Mouse (Mus musculus): ENCODE measurements around the gene Olfr221. TPM values are rescaled to one million over a fixed set of nuclear protein-coding genes. Genes with fewer than 3 reads are reported as not detected.

Olfr221 gene
- polyA plus RNA-seq, 1 experiment from 2014 or later: not detected

- H3K4me1 ChIP-seq (replicated peaks; ENCODE audit: control insufficient read depth, insufficient read depth, low read length): peaks cover 16% of the 10 kb centered on the region
- DNase-seq (ENCODE audit: low spot score) (peak; percentile 28), ATAC-seq (replicated peaks; ENCODE audit: low FRiP score) (no peak)
- H3K4me2 ChIP-seq: no peak overlapping the region
- WGBS: 76% methylated on average over 6 of the region's 6 CpGs
- H3K9me3 ChIP-seq (ENCODE audit: control insufficient read depth, low read length): no peaks in the 10 kb centered on the region
- H3K27me3 ChIP-seq (replicated peaks; ENCODE audit: control insufficient read depth, insufficient read depth, low read length): 0 out of 2 replicates have a peak, but pooled peaks cover 3% of the 10 kb centered on the region
- peaks cover 36% of the 10 kb centered on the region for H3K36me3 ChIP-seq (ENCODE audit: control insufficient read depth, insufficient read depth, low read length)
- H3K9ac ChIP-seq (ENCODE audit: low read depth, low read length): no peak overlapping the region
- no peak overlapping the region for H3K27ac ChIP-seq (ENCODE audit: low read depth, low read length)
- H3K4me3 ChIP-seq (ENCODE audit: low read depth, low read length): no peak overlapping the region
Measured at GRCm38 (mm10) chr14:52005616-52006015, 36.6 kb downstream of the Olfr221 start.

- Histone ChIP-seq H3K4me3 (ENCODE audit: low read depth, low read length) (no peak overlapping the region), H3K36me3 (ENCODE audit: control insufficient read depth, insufficient read depth, low read length) (peaks cover 37% of the 10 kb centered on the region), H3K27ac (ENCODE audit: low read depth, low read length) (no peak overlapping the region), H3K4me1 (replicated peaks; ENCODE audit: control insufficient read depth, insufficient read depth, low read length) (peaks cover 11% of the 10 kb centered on the region), H3K9ac (ENCODE audit: low read depth, low read length) (no peak overlapping the region), H3K27me3 (replicated peaks; ENCODE audit: control insufficient read depth, insufficient read depth, low read length) (0 out of 2 replicates have a peak, but pooled peaks cover 3% of the 10 kb centered on the region), H3K9me3 (ENCODE audit: control insufficient read depth, low read length) (no peaks in the 10 kb centered on the region), H3K4me2 (no peak overlapping the region)
- ATAC-seq (replicated peaks; ENCODE audit: low FRiP score): no peak
- peak; percentile 30 for DNase-seq (ENCODE audit: low spot score)
- WGBS: 76% methylated on average over 7 of the region's 7 CpGs
Measured at GRCm38 (mm10) chr14:52005141-52005540, 37.1 kb downstream of the Olfr221 start.

- peaks cover 7% of the 10 kb centered on the region for H3K4me1 ChIP-seq (replicated peaks; ENCODE audit: control insufficient read depth, insufficient read depth, low read length)
- no peak overlapping the region for H3K4me2 ChIP-seq
- H3K27ac ChIP-seq (ENCODE audit: low read depth, low read length): no peak overlapping the region
- DNase-seq (ENCODE audit: low spot score) (no peak), ATAC-seq (replicated peaks; ENCODE audit: low FRiP score) (no peak)
- H3K4me3 ChIP-seq (ENCODE audit: low read depth, low read length): no peak overlapping the region
- peaks cover 38% of the 10 kb centered on the region for H3K36me3 ChIP-seq (ENCODE audit: control insufficient read depth, insufficient read depth, low read length)
- H3K9me3 ChIP-seq (ENCODE audit: control insufficient read depth, low read length): no peaks in the 10 kb centered on the region
- no peak overlapping the region for H3K9ac ChIP-seq (ENCODE audit: low read depth, low read length)
- 54% methylated on average over 16 of the region's 16 CpGs for WGBS
- no peaks in the 10 kb centered on the region for H3K27me3 ChIP-seq (replicated peaks; ENCODE audit: control insufficient read depth, insufficient read depth, low read length)
Measured at GRCm38 (mm10) chr14:52003981-52004495, 38.2 kb downstream of the Olfr221 start.

- Histone ChIP-seq H3K27me3 (replicated peaks; ENCODE audit: control insufficient read depth, insufficient read depth, low read length) (no peaks in the 10 kb centered on the region), H3K4me3 (ENCODE audit: low read depth, low read length) (no peak overlapping the region), H3K4me1 (replicated peaks; ENCODE audit: control insufficient read depth, insufficient read depth, low read length) (0 out of 2 replicates have a peak, but pooled peaks cover 3% of the 10 kb centered on the region), H3K4me2 (no peak overlapping the region), H3K36me3 (ENCODE audit: control insufficient read depth, insufficient read depth, low read length) (peaks cover 27% of the 10 kb centered on the region), H3K27ac (ENCODE audit: low read depth, low read length) (no peak overlapping the region), H3K9ac (ENCODE audit: low read depth, low read length) (no peak overlapping the region), H3K9me3 (ENCODE audit: control insufficient read depth, low read length) (no peaks in the 10 kb centered on the region)
- WGBS: 87% methylated on average over 14 of the region's 14 CpGs
- no peak for DNase-seq (ENCODE audit: low spot score)
- no peak for ATAC-seq (replicated peaks; ENCODE audit: low FRiP score)
Measured at GRCm38 (mm10) chr14:51997483-51997882, 44.8 kb downstream of the Olfr221 start.

- WGBS: 73% methylated on average over 17 of the region's 17 CpGs
- peaks cover 29% of the 10 kb centered on the region for H3K36me3 ChIP-seq (ENCODE audit: control insufficient read depth, insufficient read depth, low read length)
- H3K27ac ChIP-seq (ENCODE audit: low read depth, low read length): no peak overlapping the region
- no peak overlapping the region for H3K9ac ChIP-seq (ENCODE audit: low read depth, low read length)
- DNase-seq (ENCODE audit: low spot score) (no peak), ATAC-seq (replicated peaks; ENCODE audit: low FRiP score) (no peak)
- H3K4me2 ChIP-seq: no peak overlapping the region
- H3K4me3 ChIP-seq (ENCODE audit: low read depth, low read length): no peak overlapping the region
- H3K4me1 ChIP-seq (replicated peaks; ENCODE audit: control insufficient read depth, insufficient read depth, low read length): 0 out of 2 replicates have a peak, but pooled peaks cover 3% of the 10 kb centered on the region
- no peaks in the 10 kb centered on the region for H3K27me3 ChIP-seq (replicated peaks; ENCODE audit: control insufficient read depth, insufficient read depth, low read length)
- H3K9me3 ChIP-seq (ENCODE audit: control insufficient read depth, low read length): no peaks in the 10 kb centered on the region
Measured at GRCm38 (mm10) chr14:51996866-51997265, 45.4 kb downstream of the Olfr221 start.

- peaks cover 30% of the 10 kb centered on the region for H3K36me3 ChIP-seq (ENCODE audit: control insufficient read depth, insufficient read depth, low read length)
Measured at GRCm38 (mm10) chr14:51996231-51996841, 45.9 kb downstream of the Olfr221 start.

GRCm38 (mm10) chr14:51995219-51995871 is 46.9 kb downstream of the Olfr221 start:
- no peak overlapping the region for H3K4me3 ChIP-seq (ENCODE audit: low read depth, low read length)
- DNase-seq (ENCODE audit: low spot score) (no peak), ATAC-seq (replicated peaks; ENCODE audit: low FRiP score) (0 out of 2 replicates have a peak, but pooled peaks have one; percentile 19)
- no peak overlapping the region for H3K9ac ChIP-seq (ENCODE audit: low read depth, low read length)
- H3K4me2 ChIP-seq: no peak overlapping the region
- no peak overlapping the region for H3K27ac ChIP-seq (ENCODE audit: low read depth, low read length)
- no peaks in the 10 kb centered on the region for H3K9me3 ChIP-seq (ENCODE audit: control insufficient read depth, low read length)
- 61% methylated on average over 12 of the region's 12 CpGs for WGBS
- 0 out of 2 replicates have a peak, but pooled peaks cover 3% of the 10 kb centered on the region for H3K4me1 ChIP-seq (replicated peaks; ENCODE audit: control insufficient read depth, insufficient read depth, low read length)
- H3K36me3 ChIP-seq (ENCODE audit: control insufficient read depth, insufficient read depth, low read length): peaks cover 26% of the 10 kb centered on the region
- no peaks in the 10 kb centered on the region for H3K27me3 ChIP-seq (replicated peaks; ENCODE audit: control insufficient read depth, insufficient read depth, low read length)

More at GRCm38 (mm10) chr14:51996231-51996841, 45.9 kb downstream of the Olfr221 start:
- ATAC-seq (replicated peaks; ENCODE audit: low FRiP score) (no peak), DNase-seq (ENCODE audit: low spot score) (no peak)
- Histone ChIP-seq H3K4me2 (no peak overlapping the region), H3K9me3 (ENCODE audit: control insufficient read depth, low read length) (no peaks in the 10 kb centered on the region), H3K4me3 (ENCODE audit: low read depth, low read length) (no peak overlapping the region), H3K27ac (ENCODE audit: low read depth, low read length) (no peak overlapping the region), H3K27me3 (replicated peaks; ENCODE audit: control insufficient read depth, insufficient read depth, low read length) (no peaks in the 10 kb centered on the region), H3K4me1 (replicated peaks; ENCODE audit: control insufficient read depth, insufficient read depth, low read length) (0 out of 2 replicates have a peak, but pooled peaks cover 3% of the 10 kb centered on the region), H3K9ac (ENCODE audit: low read depth, low read length) (no peak overlapping the region)
- WGBS: 83% methylated on average over 13 of the region's 13 CpGs

- Histone ChIP-seq H3K27me3 (replicated peaks; ENCODE audit: control insufficient read depth, insufficient read depth, low read length) (0 out of 2 replicates have a peak, but pooled peaks cover under 1% of the 10 kb centered on the region), H3K9ac (ENCODE audit: low read depth, low read length) (no peak overlapping the region), H3K4me2 (no peak overlapping the region), H3K36me3 (ENCODE audit: control insufficient read depth, insufficient read depth, low read length) (peaks cover 27% of the 10 kb centered on the region), H3K27ac (ENCODE audit: low read depth, low read length) (no peak overlapping the region), H3K4me1 (replicated peaks; ENCODE audit: control insufficient read depth, insufficient read depth, low read length) (0 out of 2 replicates have a peak, but pooled peaks cover 3% of the 10 kb centered on the region), H3K9me3 (ENCODE audit: control insufficient read depth, low read length) (no peaks in the 10 kb centered on the region), H3K4me3 (ENCODE audit: low read depth, low read length) (no peak overlapping the region)
- ATAC-seq (replicated peaks; ENCODE audit: low FRiP score) (no peak), DNase-seq (ENCODE audit: low spot score) (no peak)
- WGBS: 86% methylated on average over 4 of the region's 4 CpGs
Measured at GRCm38 (mm10) chr14:51994453-51994852, 47.8 kb downstream of the Olfr221 start.

Data from liver, embryonic 11.5 days (tissue).